Mouse (Mus musculus): Measurements from ENCODE around the gene Castor2. TPM values are rescaled to one million over a fixed set of nuclear protein-coding genes. Genes with fewer than 3 reads are reported as not detected.

The Castor2 gene
- total RNA-seq, 2 experiments from 2014 or later: 92.5 to 118 TPM

- no peak for DNase-seq (ENCODE audit: low spot score in 2 of 2)
Measured at GRCm38 (mm10) chr5:134101322-134101721, 1.8 kb downstream of the Castor2 start.

- peak in 1 of 2 experiments; percentile 19 for DNase-seq (ENCODE audit: low spot score in 2 of 2)
Measured at GRCm38 (mm10) chr5:134101883-134102282, 2.4 kb downstream of the Castor2 start.

- DNase-seq (ENCODE audit: low spot score in 2 of 2): no peak
Measured at GRCm38 (mm10) chr5:134102720-134103119, 3.2 kb downstream of the Castor2 start.

- DNase-seq (ENCODE audit: low spot score in 2 of 2): no peak
Measured at GRCm38 (mm10) chr5:134105829-134106228, 6.3 kb downstream of the Castor2 start.

GRCm38 (mm10) chr5:134114981-134115380 is 15.5 kb downstream of the Castor2 start:
- DNase-seq (ENCODE audit: low spot score in 2 of 2): no peak

- no peak for DNase-seq (ENCODE audit: low spot score in 2 of 2)
Measured at GRCm38 (mm10) chr5:134115639-134116259, 16.2 kb downstream of the Castor2 start.

- no peak for DNase-seq (ENCODE audit: low spot score in 2 of 2)
Measured at GRCm38 (mm10) chr5:134118798-134119407, 19.4 kb downstream of the Castor2 start.

- no peak for DNase-seq (ENCODE audit: low spot score in 2 of 2)
Measured at GRCm38 (mm10) chr5:134119481-134120120, 20.1 kb downstream of the Castor2 start.

GRCm38 (mm10) chr5:134120135-134120534 is 20.6 kb downstream of the Castor2 start:
- no peak for DNase-seq (ENCODE audit: low spot score in 2 of 2)

- no peak for DNase-seq (ENCODE audit: low spot score in 2 of 2)
Measured at GRCm38 (mm10) chr5:134121138-134121892, 21.8 kb downstream of the Castor2 start.

- DNase-seq (ENCODE audit: low spot score in 2 of 2): no peak
Measured at GRCm38 (mm10) chr5:134121893-134122259, 22.4 kb downstream of the Castor2 start.

- no peak for DNase-seq (ENCODE audit: low spot score in 2 of 2)
Measured at GRCm38 (mm10) chr5:134123846-134124245, 24.3 kb downstream of the Castor2 start.

GRCm38 (mm10) chr5:134126232-134126631 is 26.7 kb downstream of the Castor2 start:
- DNase-seq (ENCODE audit: low spot score in 2 of 2): no peak

GRCm38 (mm10) chr5:134131586-134131985 is 32.1 kb downstream of the Castor2 start:
- DNase-seq (ENCODE audit: low spot score in 2 of 2): no peak

- DNase-seq (ENCODE audit: low spot score in 2 of 2): no peak
Measured at GRCm38 (mm10) chr5:134136022-134136421, 36.5 kb downstream of the Castor2 start.

GRCm38 (mm10) chr5:134137933-134138332 is 38.4 kb downstream of the Castor2 start:
- no peak for DNase-seq (ENCODE audit: low spot score in 2 of 2)

- DNase-seq (ENCODE audit: low spot score in 2 of 2): no peak
Measured at GRCm38 (mm10) chr5:134139429-134139828, 39.9 kb downstream of the Castor2 start.

- no peak for DNase-seq (ENCODE audit: low spot score in 2 of 2)
Measured at GRCm38 (mm10) chr5:134141236-134141635, 41.7 kb downstream of the Castor2 start.

GRCm38 (mm10) chr5:134142381-134142780 is 42.9 kb downstream of the Castor2 start:
- DNase-seq (ENCODE audit: low spot score in 2 of 2): no peak

GRCm38 (mm10) chr5:134144986-134145385 is 45.5 kb downstream of the Castor2 start:
- no peak for DNase-seq (ENCODE audit: low spot score in 2 of 2)

GRCm38 (mm10) chr5:134147194-134147753 is 47.8 kb downstream of the Castor2 start:
- DNase-seq (ENCODE audit: low spot score in 2 of 2): no peak

Data from gastrocnemius, postnatal 4 days (tissue).